Mouse (Mus musculus) hindbrain, embryonic 12.5 days (tissue): ENCODE measurements around the gene Arpc3. TPM values are rescaled to one million over a fixed set of nuclear protein-coding genes. Genes with fewer than 3 reads are reported as not detected.
A peak's percentile ranks its signal among the peaks of the same experiment; 100 is the strongest.
"Not testable (repeated sequence)": the region's sequence is repeated elsewhere in the genome, so short reads cannot be mapped to it uniquely, and the experiment has no call there.

Experiments used
- ATAC-seq: fragments of 200-750 bp; cut with Nextera tagmentation; 2 replicates; pipeline ENCODE4 v1.8.0; 2017; ENCODE audit warnings: moderate TSS enrichment; ENCODE audit not compliant: low FRiP score
- H3K27ac ChIP-seq: fragments of 300-500 bp; sonication (generic); 2 replicates; pipeline ENCODE4 v1.5.1; 2016; ENCODE audit warnings: mild to moderate bottlenecking
- H3K27me3 ChIP-seq: fragments of 300-500 bp; sonication (generic); 2 replicates; pipeline ENCODE4 v1.6.1; 2016; ENCODE audit warnings: mild to moderate bottlenecking
- H3K36me3 ChIP-seq: fragments of 300-500 bp; sonication (generic); 2 replicates; pipeline ENCODE4 v1.6.1; 2016; ENCODE audit warnings: mild to moderate bottlenecking
- H3K4me1 ChIP-seq: fragments of 300-500 bp; sonication (generic); 2 replicates; pipeline ENCODE4 v1.6.1; 2016
- H3K4me2 ChIP-seq: fragments of 300-500 bp; sonication (generic); replicated peaks from 2 replicates; pipeline ENCODE4 v1.6.1; 2016; ENCODE audit warnings: mild to moderate bottlenecking
- H3K4me3 ChIP-seq: fragments of 300-500 bp; sonication (generic); 2 replicates; pipeline ENCODE4 v1.5.1; 2016; ENCODE audit warnings: mild to moderate bottlenecking
- H3K9ac ChIP-seq: fragments of 300-500 bp; sonication (generic); 2 replicates; pipeline ENCODE4 v1.6.1; 2016; ENCODE audit warnings: mild to moderate bottlenecking, moderate library complexity
- H3K9me3 ChIP-seq: fragments of 300-500 bp; sonication (generic); replicated peaks from 2 replicates; pipeline ENCODE4 v1.6.1; 2016; ENCODE audit warnings: mild to moderate bottlenecking
- WGBS: fragments of 180-500 bp; shearing (Covaris S2); methylation state at CpG from one replicate; pipeline ENCODE4 v1.1.7; 2016; 5-methylcytosine and 5-hydroxymethylcytosine counted together
- polyA plus RNA-seq: library from polyadenylated mRNA; unstranded; fragments of >200 nt; fragmentation: Nextera tagmentation; extraction: Ambion mirVana; gene quantifications from 2 replicates; pipeline ENCODE4 v1.2.1, GENCODE M21; 2016

The Arpc3 gene
- polyA plus RNA-seq, 1 experiment from 2014 or later, result 115 TPM

GRCm38 (mm10) chr5:122402160-122402559, 10.5 kb downstream of the Arpc3 start:
- Histone ChIP-seq H3K4me3 (no peak overlapping the region), H3K9me3 (peaks cover 6% of the 10 kb centered on the region; the same call in 1 of the 2 replicates), H3K9ac (no peak overlapping the region), H3K27ac (no peak overlapping the region), H3K4me2 (no peak overlapping the region), H3K27me3 (no peaks in the 10 kb centered on the region), H3K4me1 (no peaks in the 10 kb centered on the region), H3K36me3 (peaks cover 69% of the 10 kb centered on the region)
- WGBS, result 81% methylated on average over 13 of the region's 13 CpGs
- no peak for ATAC-seq

GRCm38 (mm10) chr5:122402772-122403171, 11.1 kb downstream of the Arpc3 start:
- Histone ChIP-seq H3K27ac (no peak overlapping the region), H3K36me3 (peaks cover 72% of the 10 kb centered on the region), H3K27me3 (no peaks in the 10 kb centered on the region), H3K4me2 (no peak overlapping the region), H3K9ac (no peak overlapping the region), H3K4me1 (no peaks in the 10 kb centered on the region), H3K9me3 (peaks cover 6% of the 10 kb centered on the region; the same call in 1 of the 2 replicates), H3K4me3 (no peak overlapping the region)
- no peak for ATAC-seq
- WGBS, result 89% methylated on average over 5 of the region's 5 CpGs

- no peak for ATAC-seq
- peaks cover 6% of the 10 kb centered on the region; the same call in 1 of the 2 replicates for H3K9me3 ChIP-seq
- no peak overlapping the region for H3K27ac ChIP-seq
- H3K36me3 ChIP-seq, result peaks cover 69% of the 10 kb centered on the region
- H3K4me1 ChIP-seq, result no peaks in the 10 kb centered on the region
- WGBS, result 93% methylated on average over 12 of the region's 12 CpGs
- H3K4me3 ChIP-seq, result no peak overlapping the region
- no peak overlapping the region for H3K9ac ChIP-seq
- no peaks in the 10 kb centered on the region for H3K27me3 ChIP-seq
- H3K4me2 ChIP-seq, result no peak overlapping the region
These were observed 11.7 kb downstream of the Arpc3 start for GRCm38 (mm10) chr5:122403362-122403761.

GRCm38 (mm10) chr5:122405537-122405936, 13.9 kb downstream of the Arpc3 start:
- H3K36me3 ChIP-seq, result peaks cover 72% of the 10 kb centered on the region
- WGBS, result 98% methylated on average over 10 of the region's 10 CpGs
- no peak overlapping the region for H3K4me3 ChIP-seq
- no peaks in the 10 kb centered on the region for H3K4me1 ChIP-seq
- H3K9ac ChIP-seq, result no peak overlapping the region
- no peak for ATAC-seq
- H3K27me3 ChIP-seq, result no peaks in the 10 kb centered on the region
- H3K4me2 ChIP-seq, result no peak overlapping the region
- H3K27ac ChIP-seq, result no peak overlapping the region
- peaks cover 6% of the 10 kb centered on the region; the same call in 1 of the 2 replicates for H3K9me3 ChIP-seq

GRCm38 (mm10) chr5:122409692-122410645, 18.3 kb downstream of the Arpc3 start:
- H3K4me2 ChIP-seq, result no peak overlapping the region
- no peak overlapping the region for H3K9ac ChIP-seq
- 88% methylated on average over 19 of the region's 19 CpGs for WGBS
- no peaks in the 10 kb centered on the region for H3K27me3 ChIP-seq
- H3K4me3 ChIP-seq, result no peak overlapping the region
- no peaks in the 10 kb centered on the region for H3K4me1 ChIP-seq
- H3K36me3 ChIP-seq, result peaks cover 38% of the 10 kb centered on the region
- peaks cover 6% of the 10 kb centered on the region; the same call in 1 of the 2 replicates for H3K9me3 ChIP-seq
- ATAC-seq, result no peak
- no peak overlapping the region for H3K27ac ChIP-seq

GRCm38 (mm10) chr5:122411892-122412291, 20.2 kb downstream of the Arpc3 start:
- Histone ChIP-seq H3K9ac (no peak overlapping the region), H3K4me2 (no peak overlapping the region), H3K9me3 (no peaks in the 10 kb centered on the region), H3K27ac (no peak overlapping the region), H3K27me3 (no peaks in the 10 kb centered on the region), H3K36me3 (peaks cover 19% of the 10 kb centered on the region), H3K4me1 (no peaks in the 10 kb centered on the region), H3K4me3 (no peak overlapping the region)
- WGBS, result 87% methylated on average over 5 of the region's 5 CpGs
- ATAC-seq, result no peak

GRCm38 (mm10) chr5:122412826-122413225, 21.1 kb downstream of the Arpc3 start:
- H3K4me3 ChIP-seq, result no peak overlapping the region
- H3K4me2 ChIP-seq, result no peak overlapping the region
- no peaks in the 10 kb centered on the region for H3K9me3 ChIP-seq
- no peak overlapping the region for H3K9ac ChIP-seq
- no peaks in the 10 kb centered on the region for H3K27me3 ChIP-seq
- H3K4me1 ChIP-seq, result no peaks in the 10 kb centered on the region
- H3K36me3 ChIP-seq, result peaks cover 12% of the 10 kb centered on the region; the same call in 1 of the 2 replicates
- WGBS, result 67% methylated on average over 6 of the region's 6 CpGs
- no peak for ATAC-seq
- H3K27ac ChIP-seq, result no peak overlapping the region

GRCm38 (mm10) chr5:122414351-122414750, 22.7 kb downstream of the Arpc3 start:
- H3K4me2 ChIP-seq, result no peak overlapping the region
- no peaks in the 10 kb centered on the region for H3K4me1 ChIP-seq
- H3K36me3 ChIP-seq, result peaks cover 12% of the 10 kb centered on the region; the same call in 1 of the 2 replicates
- no peaks in the 10 kb centered on the region for H3K9me3 ChIP-seq
- no peak overlapping the region for H3K9ac ChIP-seq
- H3K27me3 ChIP-seq, result no peaks in the 10 kb centered on the region
- ATAC-seq, result no peak
- H3K4me3 ChIP-seq, result no peak overlapping the region
- 97% methylated on average over 5 of the region's 5 CpGs for WGBS
- H3K27ac ChIP-seq, result no peak overlapping the region

GRCm38 (mm10) chr5:122415465-122415864, 23.8 kb downstream of the Arpc3 start:
- H3K27ac ChIP-seq, result no peak overlapping the region
- no peak for ATAC-seq
- H3K9ac ChIP-seq, result no peak overlapping the region
- H3K4me1 ChIP-seq, result no peaks in the 10 kb centered on the region
- H3K4me3 ChIP-seq, result no peak overlapping the region
- WGBS, result 87% methylated on average over 12 of the region's 12 CpGs
- H3K9me3 ChIP-seq, result no peaks in the 10 kb centered on the region
- 0 out of 2 replicates have a peak, but pooled peaks cover 2% of the 10 kb centered on the region for H3K36me3 ChIP-seq
- H3K27me3 ChIP-seq, result no peaks in the 10 kb centered on the region
- H3K4me2 ChIP-seq, result no peak overlapping the region

GRCm38 (mm10) chr5:122420676-122421075, 29.0 kb downstream of the Arpc3 start:
- H3K4me2 ChIP-seq, H3K27me3 ChIP-seq, H3K27ac ChIP-seq, H3K9ac ChIP-seq, H3K36me3 ChIP-seq, ATAC-seq, H3K9me3 ChIP-seq, H3K4me3 ChIP-seq: not testable (repeated sequence)
- 58% methylated on average over 4 of the region's 4 CpGs for WGBS
- H3K4me1 ChIP-seq, result peaks cover 18% of the 10 kb centered on the region

- 25% methylated on average over 17 of the region's 17 CpGs for WGBS
- H3K9me3 ChIP-seq, result no peaks in the 10 kb centered on the region
- peak within 1 kb of the TSS; percentile 97 for H3K4me2 ChIP-seq
- H3K27ac ChIP-seq, result peak within 1 kb of the TSS; percentile 90
- H3K4me1 ChIP-seq, result peaks cover 18% of the 10 kb centered on the region
- peak within 1 kb of the TSS; percentile 98 for H3K4me3 ChIP-seq
- no peaks in the 10 kb centered on the region for H3K27me3 ChIP-seq
- H3K9ac ChIP-seq, result peak within 1 kb of the TSS; percentile 95
- ATAC-seq, result peak; percentile 21; the same call in 1 of the 2 replicates
- no peaks in the 10 kb centered on the region for H3K36me3 ChIP-seq
These were observed 29.8 kb downstream of the Arpc3 start, which contains the start of gene Anapc7 for GRCm38 (mm10) chr5:122421271-122422068. Gene Anapc7 (plus strand): TSS chr5:122421693.
